Mouse (Mus musculus) forelimb bud, embryonic 11.5 days (tissue): ENCODE results near the gene Tmc4.

Source experiments
- DNase-seq: peaks from one replicate; pipeline ENCODE4 v3.0.0-alpha.2; 2012; ENCODE audit warnings: low read depth, low spot score

Tmc4 gene

GRCm38 (mm10) chr7:3644348-3644671, 33.0 kb downstream of the Tmc4 start:
- DNase-seq: no peak

- no peak for DNase-seq
Observed at GRCm38 (mm10) chr7:3643843-3644242, 33.5 kb downstream of the Tmc4 start.

GRCm38 (mm10) chr7:3643412-3643811, 33.9 kb downstream of the Tmc4 start:
- no peak for DNase-seq

- no peak for DNase-seq
Observed at GRCm38 (mm10) chr7:3630478-3630815, 46.9 kb downstream of the Tmc4 start.

- peak; percentile 96 for DNase-seq
Observed at GRCm38 (mm10) chr7:3629543-3630477, 47.5 kb downstream of the Tmc4 start, which contains the start of the genes Tfpt and Prpf31. Gene Tfpt (minus strand): TSS chr7:3629929. Gene Prpf31 (plus strand): TSS chr7:3629985.

- no peak for DNase-seq
Observed at GRCm38 (mm10) chr7:3629030-3629429, 48.3 kb downstream of the Tmc4 start.

GRCm38 (mm10) chr7:3617242-3617995, 59.9 kb downstream of the Tmc4 start, which contains the start of gene Ndufa3:
Gene Ndufa3 (plus strand): TSS chr7:3617373.
- DNase-seq: peak; percentile 89

GRCm38 (mm10) chr7:3616389-3617241, 60.7 kb downstream of the Tmc4 start:
- DNase-seq: no peak

- no peak for DNase-seq
Observed at GRCm38 (mm10) chr7:3616057-3616388, 61.3 kb downstream of the Tmc4 start, which contains the start of gene Oscar. Gene Oscar (minus strand): TSS chr7:3616157.
